Mouse (Mus musculus) embryonic facial prominence, embryonic 15.5 days (tissue): ENCODE results near the gene Slc1a5. TPM values are rescaled to one million over a fixed set of nuclear protein-coding genes. Genes with fewer than 3 reads are reported as not detected.
A peak's percentile ranks its signal among the peaks of the same experiment; 100 is the strongest.

ENCODE experiments used
- ATAC-seq: fragments of 200-750 bp; cut with Nextera tagmentation; 2 replicates; pipeline ENCODE4 v1.8.0; 2017; ENCODE audit warnings: low read depth, moderate TSS enrichment; ENCODE audit not compliant: insufficient number of reproducible peaks, low FRiP score, low TSS enrichment
- H3K27ac ChIP-seq: fragments of 300-500 bp; sonication (generic); replicated peaks from 2 replicates; pipeline ENCODE4 v1.5.1; 2015; ENCODE audit warnings: mild to moderate bottlenecking, inconsistent platforms
- H3K27me3 ChIP-seq: fragments of 300-500 bp; sonication (generic); 2 replicates; pipeline ENCODE4 v1.6.1; 2015; ENCODE audit warnings: inconsistent platforms
- H3K36me3 ChIP-seq: fragments of 300-500 bp; sonication (generic); 2 replicates; pipeline ENCODE4 v1.6.1; 2015; ENCODE audit warnings: mild to moderate bottlenecking, inconsistent platforms
- H3K4me1 ChIP-seq: fragments of 300-500 bp; sonication (generic); 2 replicates; pipeline ENCODE4 v1.6.1; 2015; ENCODE audit warnings: inconsistent platforms
- H3K4me2 ChIP-seq: fragments of 300-500 bp; sonication (generic); replicated peaks from 2 replicates; pipeline ENCODE4 v1.6.1; 2015; ENCODE audit warnings: mild to moderate bottlenecking, inconsistent platforms
- H3K4me3 ChIP-seq: fragments of 300-500 bp; sonication (generic); replicated peaks from 2 replicates; pipeline ENCODE4 v1.5.1; 2015; ENCODE audit warnings: mild to moderate bottlenecking, inconsistent platforms
- H3K9ac ChIP-seq: fragments of 300-500 bp; sonication (generic); 2 replicates; pipeline ENCODE4 v1.6.1; 2015; ENCODE audit warnings: inconsistent platforms
- H3K9me3 ChIP-seq: fragments of 300-500 bp; sonication (generic); replicated peaks from 2 replicates; pipeline ENCODE4 v1.6.1; 2016; ENCODE audit warnings: inconsistent platforms
- WGBS: fragments of 180-500 bp; shearing (Covaris S2); methylation state at CpG from one replicate; pipeline ENCODE4 v1.1.7; 2015; 5-methylcytosine and 5-hydroxymethylcytosine counted together
- polyA plus RNA-seq: library from polyadenylated mRNA; unstranded; fragments of >200 nt; fragmentation: Nextera tagmentation; extraction: Ambion mirVana; gene quantifications from 2 replicates; pipeline ENCODE4 v1.2.1, GENCODE M21; 2015

The Slc1a5 gene
- polyA plus RNA-seq, 1 experiment from 2014 or later: 35.5 TPM

- Histone ChIP-seq H3K36me3 (no peaks in the 10 kb centered on the region), H3K27ac (no peak overlapping the region), H3K4me2 (no peak overlapping the region), H3K4me3 (no peak overlapping the region), H3K9ac (no peak overlapping the region), H3K9me3 (no peaks in the 10 kb centered on the region), H3K4me1 (peaks cover 14% of the 10 kb centered on the region), H3K27me3 (no peaks in the 10 kb centered on the region)
- 78% methylated on average over 11 of the region's 11 CpGs for WGBS
- no peak for ATAC-seq
Observed at GRCm38 (mm10) chr7:16758872-16759574, 22.1 kb upstream of the Slc1a5 start.

GRCm38 (mm10) chr7:16760292-16760691, 20.8 kb upstream of the Slc1a5 start:
- WGBS: 19% methylated on average over 8 of the region's 8 CpGs
- Histone ChIP-seq H3K27ac (0 out of 2 replicates have a peak overlapping the region, but pooled peaks have one; percentile 8), H3K36me3 (no peaks in the 10 kb centered on the region), H3K9ac (no peak overlapping the region), H3K27me3 (no peaks in the 10 kb centered on the region), H3K4me3 (no peak overlapping the region), H3K4me1 (peaks cover 14% of the 10 kb centered on the region), H3K4me2 (no peak overlapping the region), H3K9me3 (no peaks in the 10 kb centered on the region)
- ATAC-seq: peak; percentile 26; the same call in 1 of the 2 replicates

- 0 out of 2 replicates have a peak overlapping the region, but pooled peaks have one; percentile 22 for H3K4me2 ChIP-seq
- peaks cover 14% of the 10 kb centered on the region for H3K4me1 ChIP-seq
- H3K27ac ChIP-seq: peak overlapping the region; percentile 73
- ATAC-seq: peak; percentile 43; the same call in 1 of the 2 replicates
- 24% methylated on average over 10 of the region's 10 CpGs for WGBS
- H3K27me3 ChIP-seq: no peaks in the 10 kb centered on the region
- H3K36me3 ChIP-seq: no peaks in the 10 kb centered on the region
- no peak overlapping the region for H3K4me3 ChIP-seq
- no peaks in the 10 kb centered on the region for H3K9me3 ChIP-seq
- H3K9ac ChIP-seq: no peak overlapping the region
Observed at GRCm38 (mm10) chr7:16761005-16761481, 20.1 kb upstream of the Slc1a5 start.

- ATAC-seq: no peak
- Histone ChIP-seq H3K4me1 (peaks cover 14% of the 10 kb centered on the region), H3K9ac (no peak overlapping the region), H3K4me2 (no peak overlapping the region), H3K36me3 (no peaks in the 10 kb centered on the region), H3K9me3 (no peaks in the 10 kb centered on the region), H3K27ac (peak overlapping the region; percentile 68; the same call in 1 of the 2 replicates), H3K4me3 (no peak overlapping the region), H3K27me3 (no peaks in the 10 kb centered on the region)
- WGBS: 30% methylated on average over 5 of the region's 5 CpGs
Observed at GRCm38 (mm10) chr7:16761630-16762029, 19.5 kb upstream of the Slc1a5 start.

- Histone ChIP-seq H3K27me3 (no peaks in the 10 kb centered on the region), H3K4me1 (peaks cover 14% of the 10 kb centered on the region), H3K9ac (no peak overlapping the region), H3K36me3 (no peaks in the 10 kb centered on the region), H3K4me3 (no peak overlapping the region), H3K27ac (no peak overlapping the region), H3K9me3 (no peaks in the 10 kb centered on the region), H3K4me2 (no peak overlapping the region)
- 81% methylated on average over 7 of the region's 7 CpGs for WGBS
- no peak for ATAC-seq
Observed at GRCm38 (mm10) chr7:16763463-16764218, 17.5 kb upstream of the Slc1a5 start.

- H3K4me1 ChIP-seq: peaks cover 4% of the 10 kb centered on the region; the same call in 1 of the 2 replicates
- H3K9me3 ChIP-seq: no peaks in the 10 kb centered on the region
- H3K27ac ChIP-seq: no peak overlapping the region
Observed at GRCm38 (mm10) chr7:16766443-16766842, 14.7 kb upstream of the Slc1a5 start.

GRCm38 (mm10) chr7:16775888-16776287, 5.3 kb upstream of the Slc1a5 start:
- H3K27ac ChIP-seq: no peak overlapping the region
- no peak for ATAC-seq
- no peak overlapping the region for H3K4me2 ChIP-seq
- H3K36me3 ChIP-seq: no peaks in the 10 kb centered on the region
- H3K27me3 ChIP-seq: no peaks in the 10 kb centered on the region
- WGBS: 26% methylated on average over 5 of the region's 5 CpGs
- H3K9ac ChIP-seq: no peak overlapping the region
- H3K9me3 ChIP-seq: no peaks in the 10 kb centered on the region
- H3K4me3 ChIP-seq: no peak overlapping the region
- peaks cover 3% of the 10 kb centered on the region; the same call in 1 of the 2 replicates for H3K4me1 ChIP-seq

More at GRCm38 (mm10) chr7:16766443-16766842, 14.7 kb upstream of the Slc1a5 start:
- no peak overlapping the region for H3K4me2 ChIP-seq
- no peak for ATAC-seq
- no peaks in the 10 kb centered on the region for H3K36me3 ChIP-seq
- no peaks in the 10 kb centered on the region for H3K27me3 ChIP-seq
- H3K4me3 ChIP-seq: no peak overlapping the region
- 39% methylated on average over 2 of the region's 2 CpGs for WGBS
- no peak overlapping the region for H3K9ac ChIP-seq

- Histone ChIP-seq H3K9ac (no peak overlapping the region), H3K4me3 (no peak overlapping the region), H3K4me2 (no peak overlapping the region), H3K9me3 (no peaks in the 10 kb centered on the region), H3K36me3 (no peaks in the 10 kb centered on the region), H3K27me3 (no peaks in the 10 kb centered on the region), H3K4me1 (peaks cover 35% of the 10 kb centered on the region), H3K27ac (no peak overlapping the region; the same call in 1 of the 2 replicates)
- 71% methylated on average over 5 of the region's 5 CpGs for WGBS
- no peak for ATAC-seq
Observed at GRCm38 (mm10) chr7:16780076-16780475, 1.1 kb upstream of the Slc1a5 start.

GRCm38 (mm10) chr7:16781555-16781815, 345 bp downstream of the Slc1a5 start:
- no peaks in the 10 kb centered on the region for H3K36me3 ChIP-seq
- H3K27me3 ChIP-seq: no peaks in the 10 kb centered on the region
- peak overlapping the region; percentile 53; the same call in 1 of the 2 replicates for H3K27ac ChIP-seq
- no peaks in the 10 kb centered on the region for H3K9me3 ChIP-seq
- H3K9ac ChIP-seq: peak overlapping the region; percentile 51
- peaks cover 35% of the 10 kb centered on the region for H3K4me1 ChIP-seq
- H3K4me3 ChIP-seq: peak overlapping the region; percentile 62
- peak overlapping the region; percentile 99 for H3K4me2 ChIP-seq
- WGBS: 0% methylated on average over 10 of the region's 10 CpGs
- no peak for ATAC-seq

GRCm38 (mm10) chr7:16781816-16782554, 845 bp downstream of the Slc1a5 start:
- Histone ChIP-seq H3K27ac (no peak overlapping the region; the same call in 1 of the 2 replicates), H3K36me3 (no peaks in the 10 kb centered on the region), H3K4me3 (peak overlapping the region; percentile 62), H3K27me3 (no peaks in the 10 kb centered on the region), H3K9me3 (no peaks in the 10 kb centered on the region), H3K4me1 (peaks cover 35% of the 10 kb centered on the region), H3K4me2 (peak overlapping the region; percentile 99), H3K9ac (peak overlapping the region; percentile 51)
- ATAC-seq: no peak
- WGBS: under 1% methylated on average over 60 of the region's 60 CpGs
